Mouse (Mus musculus): ENCODE results near the gene Ppp1r16b.

DNA sequence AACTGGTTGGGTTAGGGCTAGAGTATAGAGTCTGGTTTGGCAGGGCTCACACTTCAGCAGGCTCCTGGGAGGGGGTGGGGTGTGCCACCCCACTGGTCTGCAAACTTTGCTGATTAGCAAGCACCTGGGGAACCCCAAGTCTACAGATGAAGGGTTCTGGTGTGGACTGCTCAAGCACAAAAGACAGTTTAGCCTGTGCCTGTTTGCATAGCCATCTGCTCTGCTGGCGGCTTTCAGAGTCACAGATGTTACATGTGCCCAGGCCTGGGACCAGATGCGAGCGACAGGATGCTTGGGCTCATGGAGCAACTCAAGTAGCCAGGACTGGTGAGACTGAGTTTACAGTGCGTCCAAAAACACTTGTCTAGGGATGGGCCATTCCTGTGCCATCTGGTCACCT is 8.3 kb downstream of the Ppp1r16b start:
- TF ChIP-seq POLR2A (IDR thresholded peaks at IDR 0.05; ENCODE audit: insufficient read depth, low read depth, low read length): no peak
- no peak for TF ChIP-seq CTCF (IDR thresholded peaks at IDR 0.05; ENCODE audit: insufficient read depth, low read depth, low read length)

Data from olfactory bulb, adult 2 months (tissue).